Mouse (Mus musculus): ENCODE results near the gene Gatb. TPM values are rescaled to one million over a fixed set of nuclear protein-coding genes. Genes with fewer than 3 reads are reported as not detected.

The Gatb gene
- 14.4 TPM for polyA plus RNA-seq (2014; fragmentation: Illumina TruSeq; extraction: RNeasy Lipid Tissue Mini Kit (QIAGEN cat#74804); ENCODE audit: low read depth, low replicate concordance)

GRCm38 (mm10) chr3:85573864-85574830, at the start of gene Gatb:
Gene Gatb, plus strand, starts transcription at chr3:85574119.

Other genes with a start within 250 kb of the Gatb start
- 11.8 TPM for gene Fam160a1, start 243.2 kb downstream of the Gatb start, polyA plus RNA-seq (2014; fragmentation: Illumina TruSeq; extraction: RNeasy Lipid Tissue Mini Kit (QIAGEN cat#74804); ENCODE audit: low read depth, low replicate concordance)